Mouse (Mus musculus) lung, adult 18-20 months (tissue): ENCODE results near the gene Pate2.
A peak's percentile ranks its signal among the peaks of the same experiment; 100 is the strongest.

Experiments used
- DNase-seq, 2 experiments: peaks; one replicate each; pipeline ENCODE4 v3.0.0; 2022; ENCODE audit warnings: mixed read lengths in 2 of 2

Pate2 gene

DNA sequence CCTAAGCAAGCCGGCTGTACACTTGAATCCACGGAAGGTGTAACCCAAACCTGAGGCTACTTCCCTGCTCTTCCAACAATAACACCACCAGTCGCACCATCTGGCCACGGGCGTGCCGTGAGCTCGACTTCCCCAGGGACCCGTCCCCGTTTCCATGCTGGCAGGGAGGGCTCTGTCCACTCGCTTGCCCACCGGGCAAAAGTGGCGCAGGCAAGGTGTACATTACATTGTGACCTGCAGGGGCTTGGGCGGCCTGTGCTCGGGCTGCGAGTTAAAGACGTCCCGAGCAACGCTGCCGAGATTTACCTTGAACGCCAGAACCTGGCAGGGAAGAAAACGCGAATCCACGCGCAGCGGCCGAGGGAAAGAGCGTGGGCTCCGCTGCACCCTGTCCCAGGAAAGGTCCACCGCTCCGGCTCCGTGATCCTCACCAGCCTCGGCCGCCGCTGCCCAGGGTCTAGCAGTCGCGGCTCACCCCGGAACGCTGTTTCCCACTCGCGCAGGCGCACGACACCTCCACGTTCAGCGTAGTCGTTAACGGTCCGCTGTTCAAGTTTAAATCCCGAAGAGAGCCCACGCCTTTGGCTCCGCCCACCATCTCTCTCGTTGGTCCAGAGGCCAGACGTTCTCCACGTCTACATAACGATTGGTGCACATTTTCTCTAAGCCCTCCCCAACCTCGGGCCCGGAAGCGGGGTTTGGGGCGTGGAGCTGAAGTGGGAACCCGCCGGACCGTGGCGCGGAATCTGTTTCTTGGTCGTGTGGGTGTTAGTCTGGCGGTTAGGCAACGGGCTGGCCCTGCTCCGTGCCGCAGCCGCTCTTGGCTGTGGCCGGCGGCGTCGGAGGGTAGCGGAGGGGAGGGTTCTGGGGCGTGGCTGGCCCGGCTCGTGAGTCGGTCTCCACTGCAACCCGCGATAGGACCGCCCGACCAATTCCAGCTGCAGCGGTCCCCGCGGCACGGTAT is at the start of gene Pate2, which contains the start of gene Hyls1:
Gene Pate2, plus strand, starts transcription at position 714 of the 964 bp plus-strand sequence.
Gene Hyls1, minus strand, starts transcription at position 828 of the 964 bp plus-strand sequence.
- DNase-seq: peak; percentile 96 to 97

DNA sequence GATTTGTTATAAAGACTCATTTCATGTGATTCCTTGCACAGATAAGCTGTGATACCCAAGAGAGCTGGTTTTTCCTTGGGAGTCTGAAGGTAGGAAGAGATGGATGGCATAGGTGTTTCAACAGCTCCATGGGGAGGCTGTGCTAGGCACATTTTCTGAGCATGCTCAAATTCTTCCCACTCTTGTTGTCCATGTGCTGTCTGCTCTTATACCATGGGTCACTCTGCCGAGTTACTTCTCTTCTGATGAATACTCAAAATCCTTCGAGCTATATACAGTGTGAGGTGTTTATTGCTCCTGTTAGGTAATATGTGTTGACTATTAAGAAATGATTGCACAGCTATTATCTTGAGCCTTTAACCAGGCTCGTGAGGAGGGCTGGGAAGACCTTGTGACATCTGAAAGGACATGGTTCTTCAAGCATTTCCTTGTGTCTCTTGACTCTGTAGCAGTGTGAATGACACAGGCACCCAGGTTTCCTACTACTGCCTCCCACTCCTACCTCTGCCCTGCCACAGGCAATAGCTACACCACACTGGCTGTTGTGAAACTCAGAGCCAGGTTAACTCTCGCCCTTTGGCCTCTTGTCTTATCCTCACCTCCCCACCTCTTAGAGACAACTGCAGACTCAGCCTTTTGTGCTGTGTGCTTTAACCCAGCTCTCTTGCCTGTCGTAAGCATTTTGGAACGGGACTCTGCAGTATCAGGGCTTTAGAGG is 49.3 kb upstream of the Pate2 start:
- no peak for DNase-seq

DNA sequence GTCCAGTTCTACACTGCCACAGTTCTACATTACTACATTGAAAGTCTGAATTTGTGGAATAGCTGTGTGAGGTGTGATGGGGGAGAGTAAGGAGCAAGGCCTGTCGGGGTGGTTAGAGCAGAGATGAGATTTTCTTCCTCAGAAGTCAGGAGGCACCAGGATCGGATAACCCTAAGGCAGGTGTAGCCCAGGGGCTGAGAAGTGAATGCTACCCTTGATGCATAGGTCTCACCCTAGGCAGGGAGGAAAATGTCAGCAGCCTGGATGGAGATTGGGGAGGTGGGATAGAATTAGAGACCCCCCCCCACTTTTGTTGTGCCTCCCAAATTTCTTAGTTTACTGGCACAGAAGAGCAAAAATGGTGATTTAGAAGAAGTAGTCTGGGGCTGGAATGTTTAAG is 47.8 kb upstream of the Pate2 start:
- DNase-seq: no peak

DNA sequence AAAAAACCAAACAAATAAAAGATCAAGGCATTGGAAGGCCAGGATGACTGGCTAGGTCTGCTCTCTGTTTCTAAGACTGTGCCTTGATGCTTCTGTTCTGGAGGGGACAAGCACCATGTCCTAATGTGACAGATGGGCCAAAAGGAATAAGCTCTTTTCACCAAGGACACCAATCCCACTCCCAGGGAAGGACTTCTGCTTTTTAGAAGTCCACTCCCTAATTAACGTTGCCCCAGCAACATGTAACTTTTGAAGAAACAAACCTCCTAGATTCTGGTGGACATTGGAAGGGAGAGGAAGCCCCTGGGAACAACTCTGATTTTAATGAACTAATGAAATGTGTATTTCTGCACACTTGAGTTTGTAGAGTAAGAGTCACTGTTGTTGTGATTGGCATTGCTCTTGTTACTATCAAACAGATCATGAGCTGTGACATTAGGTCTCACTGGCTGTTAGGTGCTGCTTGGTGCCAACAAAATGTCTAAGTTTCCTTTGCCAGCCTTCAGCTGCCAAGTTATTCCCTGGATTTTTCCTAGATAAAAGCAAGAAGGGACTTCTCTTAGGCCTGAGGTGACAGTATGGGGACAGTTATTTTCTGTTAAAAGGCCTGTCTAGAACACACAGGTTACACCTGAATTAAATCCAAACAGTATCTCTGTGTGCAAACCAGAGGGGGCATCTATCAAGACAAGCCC is 47.1 kb upstream of the Pate2 start:
- DNase-seq: no peak

DNA sequence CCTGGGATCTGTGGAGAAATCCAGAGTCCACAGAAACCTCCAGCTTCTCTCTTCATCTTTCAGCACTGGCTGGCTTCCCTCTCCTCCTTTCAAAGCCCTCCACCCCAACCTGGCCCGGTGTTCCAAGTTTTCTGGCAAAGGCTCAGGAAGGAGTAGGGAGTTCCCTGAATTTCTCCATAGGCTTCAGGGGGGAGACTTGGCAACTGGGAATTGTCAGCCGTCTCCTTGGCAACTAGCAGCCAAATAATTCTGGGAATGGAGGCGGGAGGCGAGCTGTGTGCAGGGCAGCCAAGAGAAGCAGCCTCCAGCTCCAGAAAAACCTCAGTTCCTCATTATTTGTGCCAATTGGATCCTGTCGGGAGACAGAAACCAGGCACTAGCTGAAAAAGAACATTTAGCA is 46.5 kb upstream of the Pate2 start:
- peak; percentile 62 to 63 for DNase-seq

DNA sequence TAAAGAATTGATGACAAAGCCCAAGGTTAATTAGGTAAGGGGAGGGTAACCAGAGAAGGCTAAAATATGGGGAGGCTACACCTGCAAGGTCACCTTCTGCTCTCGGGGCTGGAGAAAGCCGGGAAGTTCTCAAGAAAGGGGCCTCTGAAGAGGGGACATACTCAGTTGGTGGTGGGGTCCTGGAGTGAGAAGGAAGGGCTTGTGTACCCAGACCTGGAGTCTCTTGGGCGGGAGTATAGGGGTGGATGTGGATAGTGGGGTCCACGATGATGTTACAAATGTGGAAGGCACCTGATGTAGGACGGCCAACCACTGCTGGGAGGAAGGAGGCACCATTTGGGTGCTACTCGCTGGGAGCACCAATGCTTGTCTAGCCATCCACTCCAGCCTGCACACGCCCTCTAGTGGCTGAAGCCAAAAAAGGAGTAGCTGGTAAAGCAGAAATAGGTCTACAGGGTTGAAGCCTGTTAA is 46.1 kb upstream of the Pate2 start:
- DNase-seq: peak; percentile 58 to 73

DNA sequence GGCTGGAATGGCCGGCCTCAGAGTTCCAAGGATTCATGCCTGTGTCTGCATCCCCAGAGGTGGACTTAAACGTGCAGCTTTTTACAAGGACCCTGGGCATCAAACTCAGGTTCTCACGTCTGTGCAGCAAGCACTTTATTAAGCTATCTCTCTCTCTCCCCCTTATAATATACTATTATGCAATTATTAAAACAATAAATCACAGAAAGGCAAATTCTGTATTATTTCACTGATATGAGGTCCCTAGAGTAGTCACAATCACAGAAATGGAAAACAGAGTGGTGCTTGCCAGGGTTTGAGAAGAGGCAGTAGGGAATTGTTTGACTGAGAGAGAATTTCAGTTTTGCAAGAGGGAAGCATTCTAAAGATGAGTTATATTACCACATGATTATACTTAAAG is 40.9 kb upstream of the Pate2 start:
- DNase-seq: no peak

DNA sequence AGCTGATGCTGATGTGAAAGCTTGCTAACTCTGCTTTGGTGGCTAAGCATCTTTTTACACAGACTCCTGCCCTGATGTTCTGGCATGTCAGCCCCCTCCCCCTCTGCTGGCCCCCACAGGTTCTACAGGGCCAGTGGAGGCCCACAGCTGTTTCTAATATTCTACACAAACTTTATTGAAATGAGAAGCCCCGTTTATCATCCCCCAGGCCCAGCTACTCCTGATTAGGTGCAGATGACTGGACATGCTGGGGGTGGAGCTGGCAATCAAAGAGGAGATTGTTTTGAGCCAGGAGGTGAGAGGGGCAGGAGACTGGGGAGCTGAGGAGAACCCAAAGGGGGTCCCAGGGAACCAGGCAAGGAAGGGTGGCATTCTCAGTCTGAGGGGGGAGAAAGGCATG is 40.3 kb upstream of the Pate2 start:
- no peak for DNase-seq

DNA sequence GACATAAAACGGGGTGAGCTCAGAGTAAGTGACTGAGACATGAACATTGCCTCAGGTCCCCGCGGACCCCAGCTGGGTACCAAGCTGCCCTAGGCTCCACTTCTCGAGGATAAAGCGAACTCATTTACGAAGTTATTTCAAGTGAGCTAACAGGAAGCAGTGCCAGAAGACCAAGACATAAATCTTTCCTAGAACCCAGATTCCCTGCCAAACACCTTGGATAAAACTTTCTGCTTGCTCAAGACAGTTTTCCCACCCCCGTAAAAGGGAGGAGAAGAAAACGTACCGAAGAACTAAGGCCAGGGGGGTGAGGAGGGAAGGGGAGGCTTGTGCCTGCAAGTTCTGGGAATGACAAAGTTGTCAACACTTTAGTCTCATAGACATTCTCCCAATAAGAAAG is 36.8 kb upstream of the Pate2 start:
- no peak for DNase-seq

DNA sequence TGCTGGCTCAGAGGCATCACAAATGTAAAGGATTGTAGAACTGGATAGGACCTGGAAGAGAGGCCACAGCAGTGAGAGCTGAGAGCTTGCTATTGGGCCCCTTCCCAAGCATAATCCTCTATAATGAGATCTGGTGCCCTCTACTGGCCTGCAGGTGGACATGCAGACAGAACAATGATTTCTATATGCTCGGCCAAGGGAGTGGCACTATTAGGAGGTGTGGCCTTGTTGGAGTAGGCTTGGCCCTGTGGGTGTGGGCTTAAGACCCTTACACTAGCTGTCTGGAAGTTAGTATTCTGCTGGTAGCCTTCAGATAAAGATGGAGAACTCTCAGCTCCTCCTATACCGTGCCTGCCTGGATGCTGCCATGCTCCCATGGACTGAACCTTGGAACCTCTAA is 35.0 kb upstream of the Pate2 start:
- DNase-seq: peak in 1 of 2 experiments; percentile 34

DNA sequence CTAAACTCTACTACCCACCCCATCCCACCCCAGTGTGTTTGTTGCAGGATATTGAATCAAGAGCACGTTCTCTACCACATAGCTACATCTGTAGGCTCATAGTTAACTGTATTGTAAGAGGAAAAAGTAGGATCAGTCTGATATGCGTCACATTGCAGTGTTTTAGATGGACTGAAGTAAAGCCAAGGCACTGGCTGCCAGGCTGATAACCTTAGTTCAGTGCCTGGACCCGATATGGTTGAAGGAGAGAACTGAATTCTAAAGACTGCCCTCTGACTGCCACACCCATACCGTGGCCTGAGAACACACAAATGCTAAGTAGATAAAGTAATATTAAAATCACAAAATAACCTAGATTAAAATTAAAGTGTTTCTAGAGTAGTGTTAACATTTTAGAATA is 34.2 kb upstream of the Pate2 start:
- no peak for DNase-seq

DNA sequence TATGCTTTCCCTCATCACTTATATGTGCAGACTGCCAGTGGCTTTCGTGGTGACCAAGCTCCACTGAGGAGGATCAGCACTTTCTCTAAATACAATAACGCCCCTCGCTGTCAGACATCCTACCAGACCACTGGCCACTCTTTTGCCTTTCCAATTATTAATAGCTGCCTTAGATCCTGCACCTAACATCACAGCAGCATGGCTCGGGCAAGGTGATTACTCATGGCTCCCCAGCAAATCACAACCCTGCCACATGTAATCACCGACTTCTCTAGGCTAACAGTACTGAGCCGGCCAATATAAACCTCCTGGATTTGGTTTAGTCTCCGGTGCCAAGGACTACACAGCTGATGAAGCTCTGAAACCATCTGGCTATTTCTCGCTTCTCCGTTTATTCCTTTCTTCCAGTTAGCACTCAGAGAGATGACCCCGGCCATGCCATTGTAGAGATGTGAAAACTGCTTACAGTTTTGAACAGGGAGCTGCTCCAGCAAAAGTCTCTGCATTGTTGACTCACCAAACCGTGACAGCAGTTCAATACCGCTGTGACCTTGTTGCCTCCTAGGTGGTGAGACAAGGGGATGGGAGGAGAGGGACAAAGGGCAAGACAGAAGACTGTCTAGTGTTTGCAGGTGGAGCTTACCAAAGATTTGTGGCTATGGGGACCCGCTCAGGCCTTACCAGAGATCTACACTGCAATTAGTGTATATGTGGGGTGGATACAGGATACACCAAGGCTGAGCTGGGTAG is 30.9 kb upstream of the Pate2 start:
- no peak for DNase-seq

DNA sequence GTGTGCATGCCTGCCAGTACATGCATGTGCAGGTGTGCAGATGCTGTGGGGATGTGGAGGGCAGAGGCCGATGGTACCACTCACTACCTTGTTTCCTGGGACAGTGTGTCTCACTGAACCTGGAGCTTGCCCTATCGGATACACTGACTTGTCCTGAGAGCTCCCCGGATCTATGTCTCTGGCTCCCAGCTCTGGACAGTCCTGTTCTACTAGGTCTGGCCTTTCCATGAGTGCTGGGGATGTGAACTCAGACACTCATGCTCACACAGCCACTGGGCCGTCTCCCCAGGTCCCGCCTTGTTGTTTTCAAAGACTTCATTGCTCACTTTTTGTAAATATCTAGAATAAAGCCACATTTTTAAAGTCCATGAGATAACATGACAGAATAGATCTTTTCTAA is 29.1 kb upstream of the Pate2 start:
- DNase-seq: no peak

DNA sequence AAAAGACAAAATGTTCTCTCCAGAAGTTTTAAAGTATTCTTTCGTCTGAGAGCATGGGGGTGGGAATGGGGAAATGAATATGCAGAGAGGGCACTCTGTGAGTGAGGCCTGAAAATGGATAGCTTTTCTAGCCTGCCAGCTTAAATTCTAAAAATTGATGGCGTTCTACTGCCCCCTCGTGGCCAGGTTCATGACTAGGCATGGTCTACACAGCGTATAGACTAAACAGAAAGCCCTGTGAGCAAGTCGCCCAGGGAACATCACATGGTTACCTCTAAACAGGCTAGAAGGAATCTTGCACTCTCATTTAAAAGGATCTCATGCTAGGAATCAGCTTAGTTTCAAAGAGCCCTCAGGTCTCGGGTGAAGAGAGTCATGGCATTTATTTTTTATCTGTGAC is 28.6 kb upstream of the Pate2 start:
- DNase-seq: peak; percentile 58 to 67

DNA sequence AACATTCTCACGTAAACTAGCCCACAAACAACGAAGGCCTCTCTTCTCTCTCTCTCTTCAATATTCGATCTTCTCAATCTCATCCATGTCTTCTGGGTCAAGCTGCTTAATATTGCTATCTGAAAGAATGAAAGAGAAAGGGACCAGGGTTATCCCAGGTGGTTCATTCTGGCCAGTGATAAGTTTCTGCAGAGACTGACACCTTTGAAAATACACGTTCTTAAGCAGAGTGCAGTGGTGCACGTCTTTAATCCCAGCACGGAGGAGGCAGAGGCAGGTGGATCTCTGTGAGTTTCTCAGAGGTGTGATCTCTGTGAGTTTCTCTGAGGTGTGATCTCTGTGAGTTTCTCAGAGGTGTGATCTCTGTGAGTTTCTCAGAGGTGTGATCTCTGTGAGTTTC is 28.1 kb upstream of the Pate2 start:
- no peak for DNase-seq

DNA sequence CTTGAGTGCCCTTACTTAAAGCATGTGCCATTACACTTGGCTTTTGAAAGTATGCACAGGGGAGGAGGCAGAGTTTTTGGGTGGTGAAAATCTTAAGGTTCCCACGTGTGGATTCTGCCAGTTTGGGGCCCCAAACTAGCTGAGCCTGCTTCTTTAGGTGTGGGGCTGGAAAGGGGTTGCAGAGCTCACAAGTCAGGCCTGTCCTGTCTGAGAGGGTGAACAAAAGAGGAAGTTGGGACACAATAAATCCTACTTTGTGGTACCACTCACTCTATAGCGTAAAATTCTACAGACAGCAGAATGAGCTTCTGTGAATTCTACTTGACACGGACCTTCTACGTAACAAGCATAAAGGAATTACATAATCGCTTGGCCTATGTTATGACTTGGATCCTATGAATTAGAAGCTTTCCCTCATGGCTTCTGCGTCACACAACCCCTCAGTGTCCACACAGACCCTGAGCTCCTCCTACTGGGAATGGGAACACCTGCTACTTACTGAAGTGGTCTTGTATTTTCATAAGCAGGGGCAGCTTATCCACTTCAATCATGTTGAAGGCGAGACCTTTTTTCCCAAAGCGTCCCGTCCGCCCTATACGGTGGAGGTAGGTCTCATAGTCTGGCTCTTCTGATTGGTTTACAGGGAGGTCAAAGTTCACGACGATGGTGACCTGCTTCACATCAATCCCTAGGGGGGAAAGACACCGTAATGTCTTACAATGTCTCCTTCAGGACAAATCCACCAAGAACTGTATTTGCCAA is 26.8 kb upstream of the Pate2 start:
- no peak for DNase-seq

DNA sequence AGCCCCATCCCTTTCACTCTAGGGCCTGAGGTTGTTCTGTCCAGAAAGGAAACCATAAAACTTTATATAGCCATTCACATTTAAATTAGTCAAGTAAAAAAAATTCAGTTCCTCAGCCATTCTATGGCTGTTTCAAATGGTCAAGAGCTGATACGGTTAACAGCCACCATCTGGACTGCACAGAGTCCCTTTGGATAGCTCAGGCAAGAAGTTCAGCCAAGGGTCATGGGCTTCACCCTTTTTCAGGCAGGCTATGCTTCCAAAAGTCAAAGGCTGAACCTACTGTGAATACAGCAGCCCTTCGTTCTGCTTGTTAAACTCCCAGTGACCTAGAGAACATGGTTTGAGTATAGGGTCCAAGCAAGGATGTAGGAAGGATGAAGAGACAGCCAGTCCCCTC is 25.4 kb upstream of the Pate2 start:
- DNase-seq: no peak

DNA sequence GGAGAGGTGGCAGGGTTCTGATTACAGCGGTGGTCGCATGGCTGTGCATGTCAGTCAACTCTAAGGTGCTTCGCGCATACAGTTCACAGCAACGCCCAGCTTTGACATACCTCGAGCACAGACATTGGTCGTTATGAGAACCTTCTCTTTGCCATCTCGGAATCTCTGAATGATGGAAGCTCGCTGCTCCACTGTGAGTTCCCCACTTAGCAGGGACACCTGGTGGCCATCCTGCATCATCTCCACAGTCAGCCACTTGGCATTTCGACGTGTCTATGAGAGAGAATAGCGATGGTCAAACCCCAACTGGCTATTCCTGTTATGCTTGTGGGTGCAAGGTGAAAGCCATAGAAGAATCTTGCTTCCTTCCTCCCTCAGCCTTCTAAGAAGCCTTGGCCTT is 24.4 kb upstream of the Pate2 start:
- DNase-seq: no peak

DNA sequence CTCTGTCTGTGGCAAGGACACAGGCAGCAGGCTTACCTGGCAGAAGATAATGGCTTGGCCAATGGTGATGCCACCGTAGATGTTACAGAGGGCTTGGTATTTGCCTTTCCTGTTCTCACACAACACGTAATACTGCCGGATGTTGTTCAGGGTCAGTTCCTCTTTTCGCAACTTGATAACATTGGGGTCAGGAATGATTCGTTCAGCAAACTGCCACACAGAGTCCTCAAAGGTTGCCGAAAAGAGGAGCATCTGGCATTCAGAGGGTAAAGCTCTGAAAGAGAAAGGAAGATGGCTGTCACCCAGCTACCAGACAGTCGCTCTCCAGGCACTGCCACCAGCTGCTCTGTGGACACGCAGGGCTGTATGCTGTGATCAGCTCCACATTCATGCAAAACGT is 23.3 kb upstream of the Pate2 start:
- DNase-seq: no peak

DNA sequence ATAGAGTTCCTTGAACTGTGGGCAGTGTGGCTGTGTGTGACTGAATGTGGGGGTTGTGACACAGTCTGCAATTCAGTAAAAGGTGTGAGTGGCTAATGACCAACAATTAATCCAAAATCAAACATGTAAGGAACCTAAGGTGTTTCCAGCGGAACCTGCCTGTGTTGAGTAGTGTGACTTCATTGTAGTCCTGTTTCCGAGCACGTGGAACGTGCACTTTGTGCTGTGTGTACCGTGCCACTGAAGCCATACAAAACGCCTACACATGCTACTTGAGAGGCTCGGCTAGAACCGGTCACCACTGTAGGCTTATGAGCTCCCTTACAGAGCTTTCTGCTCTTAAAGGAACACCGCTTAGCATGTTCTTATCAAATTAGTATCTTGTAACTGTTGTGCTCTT is 21.6 kb upstream of the Pate2 start:
- no peak for DNase-seq

DNA sequence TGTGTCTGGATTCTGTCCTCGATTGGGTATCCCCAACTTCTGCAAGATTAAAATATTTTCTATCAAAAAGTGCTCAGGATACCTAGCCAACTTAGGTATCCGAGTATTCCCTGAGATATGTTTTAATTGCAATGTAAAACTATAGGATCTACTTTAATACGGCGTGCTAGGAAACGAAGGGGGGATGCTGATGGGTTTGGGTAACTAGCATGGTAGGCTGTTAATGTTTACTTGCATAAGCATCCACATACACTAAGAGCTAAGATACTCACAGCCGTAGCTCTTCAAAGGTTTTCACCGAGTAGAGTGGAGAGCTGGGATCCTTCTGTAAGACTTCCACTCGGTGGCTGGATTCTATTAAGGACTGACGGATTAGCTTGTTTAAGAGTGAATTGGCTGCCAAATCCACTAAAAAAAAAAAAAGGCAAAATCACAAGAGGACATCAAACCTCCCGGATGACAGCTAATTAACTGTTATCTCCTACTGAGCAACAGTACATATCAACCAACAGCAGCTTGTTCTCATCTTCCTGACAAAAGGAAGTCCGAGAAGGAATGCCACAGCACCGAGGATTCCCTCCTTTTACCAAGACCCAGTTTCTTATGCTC is 13.5 kb upstream of the Pate2 start:
- no peak for DNase-seq
